Mouse (Mus musculus) forebrain, embryonic 16.5 days (tissue): ENCODE data around the gene Fut11. TPM values are rescaled to one million over a fixed set of nuclear protein-coding genes. Genes with fewer than 3 reads are reported as not detected.

Source experiments
- ATAC-seq: fragments of 200-750 bp; cut with Nextera tagmentation; 2 replicates; pipeline ENCODE4 v1.8.0; 2017; ENCODE audit warnings: mild to moderate bottlenecking, moderate library complexity
- H3K27ac ChIP-seq: fragments of 300-500 bp; sonication (generic); 2 replicates; pipeline ENCODE4 v1.5.1; 2014; ENCODE audit warnings: low read length, control low read depth
- H3K27me3 ChIP-seq: fragments of 300-500 bp; sonication (generic); replicated peaks from 2 replicates; pipeline ENCODE4 v1.6.1; 2014; ENCODE audit warnings: low read length; ENCODE audit not compliant: control insufficient read depth, insufficient read depth
- H3K36me3 ChIP-seq: fragments of 300-500 bp; sonication (generic); 2 replicates; pipeline ENCODE4 v1.6.1; 2014; ENCODE audit not compliant: control insufficient read depth, insufficient read depth
- H3K4me1 ChIP-seq: fragments of 300-500 bp; sonication (generic); replicated peaks from 2 replicates; pipeline ENCODE4 v1.6.1; 2014; ENCODE audit warnings: low read length; ENCODE audit not compliant: control insufficient read depth, insufficient read depth
- H3K4me2 ChIP-seq: fragments of 300-500 bp; sonication (generic); 2 replicates; pipeline ENCODE4 v1.6.1; 2014; ENCODE audit warnings: mild to moderate bottlenecking, low read length, control low read depth
- H3K4me3 ChIP-seq: fragments of 300-500 bp; sonication (generic); replicated peaks from 2 replicates; pipeline ENCODE4 v1.5.1; 2014; ENCODE audit warnings: mild to moderate bottlenecking, low read length, control low read depth
- H3K9ac ChIP-seq: fragments of 300-500 bp; sonication (generic); replicated peaks from 2 replicates; pipeline ENCODE4 v1.6.1; 2014; ENCODE audit warnings: low read depth, low read length, control low read depth
- H3K9me3 ChIP-seq: fragments of 300-500 bp; sonication (generic); 2 replicates; pipeline ENCODE4 v1.6.1; 2016; ENCODE audit warnings: low read length; ENCODE audit not compliant: control insufficient read depth
- WGBS: fragments of 180-500 bp; shearing (Covaris S2); extraction: QIAGEN DNeasy Blood & Tissue Kit; methylation state at CpG from one replicate; pipeline ENCODE4 v1.1.7; 2014; 5-methylcytosine and 5-hydroxymethylcytosine counted together
- polyA plus RNA-seq: library from polyadenylated mRNA; unstranded; fragments of >200 nt; fragmentation: Nextera tagmentation; extraction: Ambion mirVana; gene quantifications from 2 replicates; pipeline ENCODE4 v1.2.1, GENCODE M21; 2015

Fut11 gene
- polyA plus RNA-seq, 1 experiment from 2014 or later, result 23.3 TPM

DNA sequence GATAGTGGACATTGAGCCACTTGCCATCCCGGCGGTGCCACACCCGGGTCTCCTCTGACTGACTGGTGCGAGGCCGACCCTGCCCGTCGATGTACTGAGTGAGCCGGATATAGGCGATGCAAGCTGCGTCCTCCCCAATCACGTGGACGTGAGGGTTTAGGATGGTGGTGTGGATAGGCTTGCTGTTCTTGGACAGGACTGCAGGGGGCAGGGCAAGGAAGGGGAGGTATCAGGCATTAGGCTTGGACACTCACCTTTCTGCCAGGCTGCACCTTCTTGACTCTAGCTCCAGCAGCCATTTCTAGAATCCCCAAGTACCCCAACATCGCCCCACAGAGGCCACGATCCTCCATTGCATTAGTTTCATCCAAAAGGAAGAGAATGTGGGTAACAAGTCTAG lies 42.5 kb downstream of the Fut11 start:
- H3K4me1 ChIP-seq, result peaks cover 9% of the 10 kb centered on the region
- WGBS, result 40% methylated on average over 14 of the region's 14 CpGs
- no peak overlapping the region for H3K4me3 ChIP-seq
- no peak for ATAC-seq
- no peak overlapping the region for H3K9ac ChIP-seq
- no peaks in the 10 kb centered on the region; the same call in 1 of the 2 replicates for H3K36me3 ChIP-seq
- no peak overlapping the region for H3K27ac ChIP-seq
- no peaks in the 10 kb centered on the region for H3K9me3 ChIP-seq
- no peak overlapping the region for H3K4me2 ChIP-seq
- H3K27me3 ChIP-seq, result no peaks in the 10 kb centered on the region

DNA sequence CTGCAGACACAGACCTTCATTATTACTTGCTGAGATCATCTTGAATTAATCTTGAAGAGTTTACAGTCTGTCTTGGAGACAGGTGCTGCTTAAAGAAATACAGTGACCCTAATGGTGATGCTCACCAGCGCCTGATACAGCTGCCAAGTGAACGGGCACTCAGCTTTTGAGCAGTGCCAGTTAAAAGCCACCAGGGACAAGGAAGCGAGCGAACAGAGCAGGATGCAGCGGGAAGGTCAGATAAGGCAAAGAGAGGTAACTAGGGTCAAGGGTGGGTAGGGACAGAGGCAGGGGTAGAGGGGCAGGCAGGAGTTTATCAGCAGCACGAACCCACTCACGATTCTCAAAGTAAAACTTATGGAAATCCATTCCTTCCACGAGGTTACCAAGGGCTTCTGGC lies 43.7 kb downstream of the Fut11 start:
- Histone ChIP-seq H3K27ac (no peak overlapping the region), H3K9me3 (no peaks in the 10 kb centered on the region), H3K4me1 (peaks cover 3% of the 10 kb centered on the region), H3K36me3 (no peaks in the 10 kb centered on the region; the same call in 1 of the 2 replicates), H3K4me2 (no peak overlapping the region), H3K9ac (no peak overlapping the region), H3K4me3 (no peak overlapping the region), H3K27me3 (no peaks in the 10 kb centered on the region)
- 92% methylated on average over 8 of the region's 8 CpGs for WGBS
- no peak for ATAC-seq

DNA sequence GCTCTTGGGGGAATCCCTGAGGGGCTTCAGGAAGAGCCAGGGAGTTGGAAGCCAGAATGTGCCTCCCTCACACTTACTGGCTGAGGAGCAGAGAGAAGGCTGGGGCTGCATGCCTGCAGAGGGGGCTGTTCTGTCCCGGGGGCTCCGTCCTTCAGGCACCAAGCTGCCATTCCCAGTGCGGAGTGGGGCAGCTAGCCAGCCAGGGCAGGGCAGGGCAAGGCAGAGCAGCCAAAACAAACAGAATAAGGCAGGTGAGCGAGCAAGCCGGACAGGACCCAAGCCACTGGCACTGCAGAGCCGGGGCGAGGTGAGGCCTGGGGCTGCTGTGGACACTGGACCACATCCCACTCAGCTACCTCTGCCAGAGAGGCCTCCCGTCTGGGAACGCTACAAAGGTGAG lies 46.5 kb downstream of the Fut11 start:
- ATAC-seq, result no peak
- Histone ChIP-seq H3K9me3 (no peaks in the 10 kb centered on the region), H3K27me3 (no peaks in the 10 kb centered on the region), H3K4me3 (no peak overlapping the region), H3K27ac (no peak overlapping the region), H3K4me2 (no peak overlapping the region), H3K4me1 (no peaks in the 10 kb centered on the region), H3K9ac (no peak overlapping the region), H3K36me3 (peaks cover 6% of the 10 kb centered on the region)
- whole genome bisulfite sequencing, result 91% methylated on average over 9 of the region's 9 CpGs

DNA sequence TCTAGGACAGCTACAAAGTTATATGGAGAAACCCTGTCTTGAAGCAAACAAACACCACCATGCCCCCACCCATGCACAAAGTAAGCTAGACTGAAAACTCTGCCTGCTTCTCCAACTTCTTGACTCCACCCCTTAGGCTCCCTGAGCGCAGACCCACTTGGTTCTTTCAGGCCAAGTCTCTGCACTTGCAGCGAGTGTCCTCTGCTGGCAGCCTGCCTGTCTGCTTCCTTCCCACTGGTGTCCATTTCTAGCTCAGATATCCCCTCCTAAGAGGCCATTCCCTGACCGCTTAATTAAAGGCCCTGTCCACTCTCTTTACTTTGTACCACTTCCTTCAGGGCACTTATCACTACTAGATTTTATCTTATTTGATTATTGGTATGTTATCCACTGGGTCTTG lies 48.8 kb downstream of the Fut11 start:
- no peaks in the 10 kb centered on the region for H3K27me3 ChIP-seq
- WGBS, result 84% methylated on average over 3 of the region's 3 CpGs
- H3K27ac ChIP-seq, result no peak overlapping the region
- H3K4me1 ChIP-seq, result no peaks in the 10 kb centered on the region
- H3K36me3 ChIP-seq, result peaks cover 6% of the 10 kb centered on the region
- no peak overlapping the region for H3K4me3 ChIP-seq
- H3K9me3 ChIP-seq, result no peaks in the 10 kb centered on the region
- no peak overlapping the region for H3K4me2 ChIP-seq
- no peak for ATAC-seq
- no peak overlapping the region for H3K9ac ChIP-seq

DNA sequence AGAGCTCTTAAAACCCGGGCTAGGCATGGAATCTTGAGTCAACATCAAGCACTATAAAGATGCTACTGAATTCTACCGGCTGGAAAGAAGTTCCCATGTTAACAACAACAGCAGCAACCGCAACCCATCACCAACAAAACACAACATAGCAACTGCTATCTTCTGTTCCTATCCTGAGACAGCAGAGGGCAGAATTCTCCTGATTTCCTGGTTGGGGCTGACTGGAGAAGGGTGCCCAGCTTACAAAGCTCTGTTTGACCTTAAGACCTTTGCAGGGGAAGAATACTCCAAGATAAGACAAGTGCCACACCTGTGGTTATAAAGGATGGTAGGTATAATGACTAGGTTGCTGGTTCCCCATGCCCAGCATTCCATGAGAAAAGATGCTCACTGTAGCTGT lies 52.2 kb downstream of the Fut11 start:
- Histone ChIP-seq H3K4me1 (no peaks in the 10 kb centered on the region), H3K4me3 (no peak overlapping the region), H3K9me3 (no peaks in the 10 kb centered on the region), H3K27me3 (no peaks in the 10 kb centered on the region), H3K27ac (no peak overlapping the region), H3K9ac (no peak overlapping the region), H3K4me2 (no peak overlapping the region), H3K36me3 (peaks cover 6% of the 10 kb centered on the region; the same call in 1 of the 2 replicates)
- WGBS, result 93% methylated on average over 3 of the region's 3 CpGs
- ATAC-seq, result no peak

DNA sequence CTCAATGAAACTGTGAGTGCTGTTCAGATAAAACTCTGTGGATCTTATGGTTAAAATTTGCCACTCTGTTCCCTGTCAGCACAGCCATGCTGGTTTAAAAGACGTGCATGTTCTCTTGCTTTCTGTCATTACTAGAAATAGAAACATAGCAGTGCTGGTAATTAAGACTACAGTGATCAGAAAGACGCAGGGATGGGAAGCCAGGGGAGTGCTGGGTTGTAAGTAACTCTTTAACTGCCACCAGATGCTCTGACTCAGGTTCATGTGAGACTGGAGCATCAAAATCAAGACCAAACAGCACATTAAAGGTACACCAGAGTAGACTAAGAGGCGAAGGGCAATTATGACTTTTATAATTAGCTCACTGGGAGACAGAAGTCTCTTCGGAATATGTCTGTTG lies 53.6 kb downstream of the Fut11 start:
- H3K27me3 ChIP-seq, result no peaks in the 10 kb centered on the region
- no peak overlapping the region for H3K4me2 ChIP-seq
- H3K4me3 ChIP-seq, result no peak overlapping the region
- WGBS, result 68% methylated on average over 4 of the region's 4 CpGs
- H3K9me3 ChIP-seq, result no peaks in the 10 kb centered on the region
- H3K4me1 ChIP-seq, result no peaks in the 10 kb centered on the region
- no peak overlapping the region for H3K9ac ChIP-seq
- no peak overlapping the region for H3K27ac ChIP-seq
- peaks cover 6% of the 10 kb centered on the region; the same call in 1 of the 2 replicates for H3K36me3 ChIP-seq
- ATAC-seq, result 0 out of 2 replicates have a peak, but pooled peaks have one; percentile 31

DNA sequence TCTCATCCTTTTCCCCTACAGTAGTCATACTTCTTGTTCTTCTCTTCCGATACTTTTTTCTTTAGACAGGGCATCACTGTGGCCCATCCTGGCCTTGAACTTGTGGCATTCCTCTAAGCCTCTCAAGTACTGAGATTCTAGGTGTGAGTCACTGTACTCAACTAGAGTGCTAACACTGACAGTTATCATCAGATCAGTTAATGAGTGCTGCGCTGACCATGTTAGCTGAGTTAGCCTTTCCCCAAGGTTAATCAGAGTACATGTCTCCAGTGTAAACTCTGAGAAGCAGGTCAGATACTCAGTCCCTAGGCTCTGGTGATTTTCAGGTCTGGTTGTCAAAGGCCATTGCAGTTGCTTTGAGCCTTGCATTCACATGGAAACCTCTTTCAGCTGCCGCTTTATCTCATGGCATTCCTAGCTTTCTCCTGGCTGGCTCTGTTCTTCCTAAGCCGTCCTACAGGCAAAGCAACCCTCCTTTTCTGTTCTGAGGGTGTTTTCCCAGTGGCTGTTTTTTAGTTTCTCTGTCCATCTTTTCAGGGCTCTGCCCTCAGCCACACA lies 54.8 kb downstream of the Fut11 start:
- H3K27ac ChIP-seq, result no peak overlapping the region
- ATAC-seq, result no peak

DNA sequence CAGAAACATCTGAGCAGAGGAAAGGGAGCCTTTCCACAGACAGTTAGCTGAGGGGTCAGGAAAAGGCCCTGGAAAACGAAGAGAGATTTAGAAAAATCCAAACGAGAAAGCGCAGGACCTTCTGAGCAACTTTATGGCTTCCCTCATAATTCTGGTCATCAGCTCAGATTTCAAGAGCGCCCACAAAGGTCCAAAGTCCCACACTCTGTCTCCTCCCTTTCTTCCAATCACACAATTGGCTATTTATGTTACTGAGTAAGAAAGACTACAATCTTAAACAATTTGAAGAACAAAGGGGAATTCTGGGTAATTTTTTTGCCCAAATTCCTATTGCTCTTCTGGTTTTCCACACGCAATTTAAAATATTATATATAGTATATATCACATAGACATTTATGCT lies 55.7 kb downstream of the Fut11 start:
- no peak for ATAC-seq
- H3K4me3 ChIP-seq, result no peak overlapping the region
- no peaks in the 10 kb centered on the region for H3K27me3 ChIP-seq
- no peak overlapping the region for H3K9ac ChIP-seq
- H3K4me1 ChIP-seq, result no peaks in the 10 kb centered on the region
- H3K4me2 ChIP-seq, result no peak overlapping the region
- no peaks in the 10 kb centered on the region; the same call in 1 of the 2 replicates for H3K36me3 ChIP-seq
- no peak overlapping the region for H3K27ac ChIP-seq
- 92% methylated on average over 5 of the region's 5 CpGs for WGBS
- H3K9me3 ChIP-seq, result no peaks in the 10 kb centered on the region

More for the DNA sequence above, 54.8 kb downstream of the Fut11 start:
- Histone ChIP-seq H3K4me2 (no peak overlapping the region), H3K27me3 (no peaks in the 10 kb centered on the region), H3K4me1 (no peaks in the 10 kb centered on the region), H3K36me3 (peaks cover under 1% of the 10 kb centered on the region; the same call in 1 of the 2 replicates), H3K9me3 (no peaks in the 10 kb centered on the region), H3K4me3 (no peak overlapping the region), H3K9ac (no peak overlapping the region)
- WGBS, result 89% methylated on average over 4 of the region's 4 CpGs
